Mouse (Mus musculus) kidney, adult 2 months (tissue): ENCODE measurements around the gene Plcd1. TPM values are rescaled to one million over a fixed set of nuclear protein-coding genes. Genes with fewer than 3 reads are reported as not detected.

Source experiments
- DNase-seq: peaks from one replicate; pipeline ENCODE4 v3.0.0; 2021
- H3K27ac ChIP-seq: fragments of 200-500 bp; 2 replicates; pipeline ENCODE4 v1.5.1; 2012; ENCODE audit warnings: low read depth, low read length, control low read depth, inconsistent platforms; ENCODE audit not compliant: insufficient read depth
- H3K27me3 ChIP-seq: fragments of 200-500 bp; replicated peaks from 2 replicates; pipeline ENCODE4 v1.6.1; 2012; ENCODE audit warnings: mild to moderate bottlenecking, moderate library complexity, low read length, inconsistent platforms; ENCODE audit not compliant: control insufficient read depth, insufficient read depth
- H3K36me3 ChIP-seq: fragments of 200-500 bp; 2 replicates; pipeline ENCODE4 v1.6.1; 2012; ENCODE audit warnings: mild to moderate bottlenecking, moderate library complexity, low read length, inconsistent platforms; ENCODE audit not compliant: control insufficient read depth, insufficient read depth
- H3K4me1 ChIP-seq: fragments of 200-500 bp; 2 replicates; pipeline ENCODE4 v1.6.1; 2011; ENCODE audit warnings: low read length; ENCODE audit not compliant: control insufficient read depth, insufficient read depth
- H3K4me3 ChIP-seq: fragments of 200-500 bp; 2 replicates; pipeline ENCODE4 v1.5.1; 2011; ENCODE audit warnings: mild to moderate bottlenecking, low read depth, low read length, control low read depth; ENCODE audit not compliant: insufficient read depth
- CTCF ChIP-seq: fragments of 200-500 bp; conservative IDR thresholded peaks from 2 replicates; pipeline ENCODE4 v1.5.1; 2011; ENCODE audit warnings: low read depth, mild to moderate bottlenecking, control low read depth, low read length, moderate library complexity, mixed read lengths; ENCODE audit not compliant: insufficient read depth, insufficient read length
- POLR2A ChIP-seq: fragments of 200-500 bp; IDR thresholded peaks from one replicate; pipeline ENCODE4 v1.6.1; 2011; ENCODE audit warnings: low read depth, low read length, control low read depth
- WGBS: fragments of 180-500 bp; shearing (Covaris S2); methylation state at CpG from one replicate; pipeline ENCODE4 v1.1.7; 2018; 5-methylcytosine and 5-hydroxymethylcytosine counted together
- polyA plus RNA-seq: library from polyadenylated mRNA; depleted of rRNA; stranded (reverse); fragments of >200 nt; gene quantifications from 2 replicates; pipeline ENCODE4 v1.2.3, GENCODE M21; 2012

Plcd1 gene
- polyA plus RNA-seq, 1 experiment = 11.3 TPM

GRCm38 (mm10) chr9:119101992-119102782, 8.9 kb upstream of the Plcd1 start, which contains the start of gene Dlec1:
TSS of gene Dlec1 (plus strand) at chr9:119102478.
- H3K4me1 ChIP-seq = peaks cover 4% of the 10 kb centered on the region; the same call in 1 of the 2 replicates
- peak within 1 kb of the TSS; percentile 37; the same call in 1 of the 2 replicates for H3K27ac ChIP-seq
- H3K4me3 ChIP-seq = peak within 1 kb of the TSS; percentile 63
- 3% methylated on average over 44 of the region's 44 CpGs for WGBS
- no peaks in the 10 kb centered on the region for H3K36me3 ChIP-seq
- TF ChIP-seq CTCF = 0 out of 2 replicates have a peak, but pooled peaks have one; percentile 20
- TF ChIP-seq POLR2A = no peak
- no peaks in the 10 kb centered on the region for H3K27me3 ChIP-seq
- DNase-seq = peak; percentile 93

GRCm38 (mm10) chr9:119100177-119100898, 7.0 kb upstream of the Plcd1 start:
- peak; percentile 36 for DNase-seq
- Histone ChIP-seq H3K36me3 (no peaks in the 10 kb centered on the region), H3K27ac (no peak overlapping the region), H3K4me3 (no peak overlapping the region), H3K4me1 (peaks cover 4% of the 10 kb centered on the region; the same call in 1 of the 2 replicates), H3K27me3 (no peaks in the 10 kb centered on the region)
- TF ChIP-seq POLR2A = no peak
- 16% methylated on average over 15 of the region's 15 CpGs for WGBS

GRCm38 (mm10) chr9:119094462-119095109, 1.3 kb upstream of the Plcd1 start:
- no peak overlapping the region for H3K4me3 ChIP-seq
- H3K27ac ChIP-seq = no peak overlapping the region
- no peaks in the 10 kb centered on the region for H3K36me3 ChIP-seq
- peaks cover 7% of the 10 kb centered on the region; the same call in 1 of the 2 replicates for H3K4me1 ChIP-seq
- 91% methylated on average over 13 of the region's 13 CpGs for WGBS
- DNase-seq = no peak
- H3K27me3 ChIP-seq = no peaks in the 10 kb centered on the region
- no peak for TF ChIP-seq CTCF
- TF ChIP-seq POLR2A = no peak

- Histone ChIP-seq H3K27ac (peak overlapping the region; percentile 19), H3K4me1 (peaks cover 7% of the 10 kb centered on the region; the same call in 1 of the 2 replicates), H3K36me3 (no peaks in the 10 kb centered on the region), H3K27me3 (no peaks in the 10 kb centered on the region), H3K4me3 (peak overlapping the region; percentile 56)
- DNase-seq = peak; percentile 59
- WGBS = 6% methylated on average over 45 of the region's 45 CpGs
- TF ChIP-seq CTCF = no peak
- TF ChIP-seq POLR2A = no peak
These were observed 556 bp downstream of the Plcd1 start for GRCm38 (mm10) chr9:119092473-119093418.

GRCm38 (mm10) chr9:119091581-119092310, 1.6 kb downstream of the Plcd1 start:
- Histone ChIP-seq H3K4me3 (no peak overlapping the region), H3K4me1 (peaks cover 7% of the 10 kb centered on the region; the same call in 1 of the 2 replicates)

GRCm38 (mm10) chr9:119090462-119090861, 2.8 kb downstream of the Plcd1 start:
- H3K36me3 ChIP-seq = no peaks in the 10 kb centered on the region
- H3K27me3 ChIP-seq = no peaks in the 10 kb centered on the region
- no peak overlapping the region for H3K27ac ChIP-seq
- DNase-seq = no peak
- peaks cover 7% of the 10 kb centered on the region; the same call in 1 of the 2 replicates for H3K4me1 ChIP-seq
- no peak overlapping the region for H3K4me3 ChIP-seq
- 92% methylated on average over 5 of the region's 5 CpGs for WGBS
- TF ChIP-seq CTCF (no peak), POLR2A (no peak)

More at GRCm38 (mm10) chr9:119091581-119092310, 1.6 kb downstream of the Plcd1 start:
- H3K36me3 ChIP-seq = no peaks in the 10 kb centered on the region
- no peak overlapping the region for H3K27ac ChIP-seq
- DNase-seq = no peak
- 65% methylated on average over 12 of the region's 12 CpGs for WGBS
- H3K27me3 ChIP-seq = no peaks in the 10 kb centered on the region
- TF ChIP-seq POLR2A (no peak), CTCF (no peak)
